Mouse (Mus musculus): ENCODE measurements around the gene Rfx7. TPM values are rescaled to one million over a fixed set of nuclear protein-coding genes. Genes with fewer than 3 reads are reported as not detected.
A peak's percentile ranks its signal among the peaks of the same experiment; 100 is the strongest.

Rfx7 gene
- polyA plus RNA-seq, 1 experiment from 2014 or later = 21.3 TPM

DNA sequence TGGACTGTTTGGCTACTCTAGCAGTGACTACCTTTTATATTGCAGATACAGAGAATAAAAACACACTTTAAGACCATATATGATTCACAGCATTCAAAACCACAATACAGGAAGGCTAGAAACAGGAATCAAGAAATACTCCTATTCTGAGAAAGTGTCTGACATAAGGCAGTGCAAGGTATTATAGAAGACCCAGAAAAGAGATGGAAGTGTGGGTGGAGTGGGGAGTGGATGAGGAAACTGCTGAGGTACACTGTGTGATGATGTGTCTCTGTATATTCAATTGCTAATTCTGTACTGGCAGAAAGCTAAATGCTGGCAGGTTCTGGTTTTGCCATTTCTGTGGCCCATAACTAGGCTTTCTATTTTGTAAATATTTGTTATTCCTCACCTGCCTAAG lies 11.2 kb upstream of the Rfx7 start:
- Histone ChIP-seq H3K9ac (no peak overlapping the region), H3K27ac (no peak overlapping the region), H3K9me3 (replicated peaks) (no peaks in the 10 kb centered on the region), H3K4me2 (replicated peaks) (no peak overlapping the region), H3K4me3 (no peak overlapping the region), H3K27me3 (no peaks in the 10 kb centered on the region), H3K36me3 (no peaks in the 10 kb centered on the region), H3K4me1 (no peaks in the 10 kb centered on the region)
- no peak for ATAC-seq (ENCODE audit: low FRiP score)

DNA sequence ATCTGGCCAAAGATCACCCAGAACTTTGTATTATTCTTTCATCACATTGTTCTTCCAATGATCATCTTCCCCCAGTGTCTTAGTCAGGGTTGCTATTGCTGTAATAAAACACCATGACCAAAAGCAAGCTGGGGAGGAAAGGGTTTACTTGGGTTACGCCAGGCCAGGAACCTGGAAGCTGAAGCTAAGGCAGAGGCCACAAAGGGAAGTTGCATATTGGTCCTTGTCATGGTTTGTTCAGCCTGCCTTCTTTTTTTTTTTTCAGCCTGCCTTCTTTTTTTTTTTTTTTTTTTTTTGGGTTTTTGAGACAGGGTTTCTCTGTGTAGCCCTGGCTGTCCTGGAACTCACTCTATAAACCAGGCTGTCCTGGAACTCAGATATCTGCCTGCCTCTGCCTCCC lies 5.9 kb upstream of the Rfx7 start:
- ATAC-seq (ENCODE audit: low FRiP score) = no peak
- Histone ChIP-seq H3K4me2 (replicated peaks) (no peak overlapping the region), H3K27me3 (no peaks in the 10 kb centered on the region), H3K4me1 (peaks cover 5% of the 10 kb centered on the region), H3K9ac (no peak overlapping the region), H3K4me3 (no peak overlapping the region), H3K27ac (no peak overlapping the region), H3K36me3 (no peaks in the 10 kb centered on the region), H3K9me3 (replicated peaks) (no peaks in the 10 kb centered on the region)
- WGBS = 81% methylated on average over 1 of the region's 1 CpGs

DNA sequence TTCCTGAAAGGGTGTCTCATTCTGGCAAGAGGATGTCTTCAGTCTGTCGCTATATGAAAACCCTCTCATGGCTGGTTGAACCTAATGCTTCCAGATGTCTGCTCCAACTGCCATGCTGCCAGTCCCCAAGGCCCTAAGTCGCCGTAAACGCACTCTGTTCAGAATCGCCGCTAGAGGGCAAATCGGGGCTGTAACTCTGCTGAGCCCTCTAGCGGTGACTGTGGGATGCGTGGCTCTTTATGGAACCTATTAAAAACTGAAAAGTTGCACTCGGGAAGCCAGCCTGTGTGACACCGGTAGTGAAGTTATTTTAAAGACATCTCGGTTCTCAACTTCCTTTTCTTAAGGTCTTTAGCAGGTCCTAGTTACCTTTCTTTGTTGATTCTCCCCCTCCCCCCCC lies 1.8 kb upstream of the Rfx7 start:
- H3K9ac ChIP-seq = no peak overlapping the region
- no peaks in the 10 kb centered on the region for H3K9me3 ChIP-seq (replicated peaks)
- no peak for ATAC-seq (ENCODE audit: low FRiP score)
- H3K4me2 ChIP-seq (replicated peaks) = no peak overlapping the region
- WGBS = 1% methylated on average over 12 of the region's 12 CpGs
- H3K27me3 ChIP-seq = no peaks in the 10 kb centered on the region
- H3K4me1 ChIP-seq = peaks cover 10% of the 10 kb centered on the region
- no peaks in the 10 kb centered on the region for H3K36me3 ChIP-seq
- H3K4me3 ChIP-seq = no peak overlapping the region
- no peak overlapping the region for H3K27ac ChIP-seq

DNA sequence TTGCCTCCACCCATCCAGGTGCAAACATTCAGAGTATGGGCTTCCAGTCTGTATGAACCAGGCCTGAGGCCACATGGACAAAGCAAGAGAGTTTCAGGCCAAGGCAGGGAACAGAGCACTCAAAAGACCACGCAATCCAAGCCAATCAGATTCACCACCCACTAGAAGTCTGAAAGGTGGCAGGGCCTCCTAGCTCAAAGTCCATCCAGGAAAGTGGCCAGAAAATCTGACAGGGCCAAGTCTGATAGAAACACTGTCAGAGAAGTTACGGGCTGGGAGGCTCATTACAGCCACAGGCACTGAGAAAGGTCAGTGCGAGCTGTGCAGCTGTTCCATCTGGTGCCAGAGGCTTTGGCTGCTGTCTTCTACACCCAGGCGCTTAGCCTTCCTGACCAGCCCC lies 1.2 kb upstream of the Rfx7 start:
- no peaks in the 10 kb centered on the region for H3K36me3 ChIP-seq
- H3K27me3 ChIP-seq = no peaks in the 10 kb centered on the region
- WGBS = 42% methylated on average over 4 of the region's 4 CpGs
- H3K27ac ChIP-seq = peak overlapping the region; percentile 100
- peak; percentile 6 for ATAC-seq (ENCODE audit: low FRiP score)
- H3K9ac ChIP-seq = peak overlapping the region; percentile 59; the same call in 1 of the 2 replicates
- H3K4me2 ChIP-seq (replicated peaks) = peak overlapping the region; percentile 70
- peak overlapping the region; percentile 86 for H3K4me3 ChIP-seq
- H3K9me3 ChIP-seq (replicated peaks) = no peaks in the 10 kb centered on the region
- peaks cover 10% of the 10 kb centered on the region for H3K4me1 ChIP-seq

DNA sequence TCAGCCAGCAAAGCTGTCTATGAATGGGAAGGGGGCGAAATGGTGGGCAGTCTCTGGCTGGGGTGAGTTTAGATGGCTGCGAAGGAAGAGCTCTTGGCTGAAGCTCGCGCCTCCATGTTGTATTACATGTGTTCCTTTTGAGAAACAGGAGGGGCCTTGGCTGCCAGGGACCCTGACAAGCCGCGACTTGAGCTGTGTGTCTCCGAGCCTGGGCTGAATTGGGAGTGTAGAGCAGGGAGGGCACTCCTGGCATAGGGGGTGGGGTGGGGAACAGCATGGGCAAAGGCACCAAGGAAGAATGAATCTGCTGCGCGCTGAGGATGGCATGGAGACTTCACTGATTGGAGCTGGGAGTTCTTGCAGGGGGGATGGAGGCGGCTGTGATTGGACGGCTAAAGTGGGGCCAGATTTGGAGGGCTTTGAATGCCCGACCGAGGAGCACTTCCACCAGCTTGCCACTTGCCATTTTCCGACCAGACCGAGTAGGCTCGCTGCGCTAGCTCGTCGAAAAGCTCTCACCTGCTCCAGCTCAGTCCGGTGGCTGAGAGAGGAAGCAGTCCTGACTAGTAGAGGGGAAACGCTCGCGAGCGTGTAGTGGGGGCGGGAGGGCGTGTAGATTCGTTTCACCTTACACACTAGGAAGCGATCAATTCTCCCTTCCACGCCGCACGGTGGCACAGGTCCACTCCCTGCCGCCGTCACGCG lies 597 bp upstream of the Rfx7 start:
- Histone ChIP-seq H3K4me3 (peak overlapping the region; percentile 86), H3K4me1 (peaks cover 10% of the 10 kb centered on the region), H3K27ac (peak overlapping the region; percentile 100), H3K9ac (peak overlapping the region; percentile 92), H3K4me2 (replicated peaks) (peak overlapping the region; percentile 70), H3K27me3 (no peaks in the 10 kb centered on the region), H3K36me3 (no peaks in the 10 kb centered on the region), H3K9me3 (replicated peaks) (no peaks in the 10 kb centered on the region)
- under 1% methylated on average over 30 of the region's 35 CpGs for WGBS
- ATAC-seq (ENCODE audit: low FRiP score) = peak; percentile 92

DNA sequence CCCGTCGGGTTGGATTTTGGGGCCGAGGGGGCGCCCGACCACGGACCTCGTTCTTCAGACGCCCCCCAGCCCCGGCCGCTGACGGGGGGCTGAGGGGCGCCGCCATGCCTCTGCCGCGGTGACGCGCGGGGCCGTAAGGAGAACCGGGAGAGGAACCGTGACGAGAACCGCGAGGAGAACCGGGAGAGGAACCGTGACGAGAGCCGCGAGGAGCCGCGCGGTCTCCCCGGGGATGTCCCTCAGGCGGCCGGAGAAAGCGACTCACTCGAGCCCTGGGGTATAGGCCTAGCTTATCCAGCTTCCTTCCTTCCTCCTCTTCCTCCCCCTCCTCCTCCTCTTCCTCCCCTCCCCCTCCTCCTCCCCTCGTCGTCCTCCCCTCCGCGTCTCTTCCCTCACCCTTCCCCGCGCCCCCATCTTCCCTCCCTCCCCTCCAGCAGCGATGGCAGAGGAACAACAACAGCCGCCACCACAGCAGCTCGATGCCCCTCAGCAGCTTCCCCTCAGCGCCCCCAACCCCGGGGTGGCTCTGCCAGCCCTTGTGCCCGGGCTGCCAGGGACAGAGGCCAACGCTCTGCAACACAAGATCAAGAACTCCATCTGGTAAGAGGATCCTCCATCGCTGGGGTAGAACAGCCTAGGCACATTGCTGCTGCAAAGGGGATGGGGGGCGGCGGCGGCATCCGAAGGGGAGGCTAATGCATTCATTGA lies 495 bp downstream of the Rfx7 start:
- WGBS = 2% methylated on average over 48 of the region's 55 CpGs
- H3K27ac ChIP-seq = peak overlapping the region; percentile 100
- no peaks in the 10 kb centered on the region for H3K36me3 ChIP-seq
- H3K9ac ChIP-seq = peak overlapping the region; percentile 92
- H3K4me3 ChIP-seq = peak overlapping the region; percentile 86
- peak overlapping the region; percentile 70 for H3K4me2 ChIP-seq (replicated peaks)
- peaks cover 10% of the 10 kb centered on the region for H3K4me1 ChIP-seq
- ATAC-seq (ENCODE audit: low FRiP score) = peak; percentile 65
- H3K9me3 ChIP-seq (replicated peaks) = no peaks in the 10 kb centered on the region
- H3K27me3 ChIP-seq = no peaks in the 10 kb centered on the region

DNA sequence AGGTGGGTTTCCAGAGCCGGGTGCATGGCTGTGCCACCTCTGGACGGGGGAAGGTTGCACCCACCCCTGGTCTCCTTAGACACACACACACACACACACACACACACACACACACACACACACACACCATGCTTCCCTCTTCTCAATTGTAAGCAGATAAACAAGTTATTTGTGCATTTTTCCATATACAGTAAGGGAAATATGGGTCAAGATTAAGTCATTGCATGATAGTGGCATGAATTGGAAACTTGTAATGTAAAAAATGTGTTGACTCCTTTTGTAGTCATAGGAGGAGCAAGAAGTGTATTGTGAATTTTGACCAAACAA lies 1.0 kb downstream of the Rfx7 start:
- no peaks in the 10 kb centered on the region for H3K27me3 ChIP-seq
- H3K36me3 ChIP-seq = no peaks in the 10 kb centered on the region
- H3K9ac ChIP-seq = peak overlapping the region; percentile 92
- H3K4me3 ChIP-seq = peak overlapping the region; percentile 86
- peak overlapping the region; percentile 70 for H3K4me2 ChIP-seq (replicated peaks)
- WGBS = 0% methylated on average over 2 of the region's 2 CpGs
- no peaks in the 10 kb centered on the region for H3K9me3 ChIP-seq (replicated peaks)
- H3K4me1 ChIP-seq = peaks cover 10% of the 10 kb centered on the region
- peak overlapping the region; percentile 100 for H3K27ac ChIP-seq
- ATAC-seq (ENCODE audit: low FRiP score) = no peak

DNA sequence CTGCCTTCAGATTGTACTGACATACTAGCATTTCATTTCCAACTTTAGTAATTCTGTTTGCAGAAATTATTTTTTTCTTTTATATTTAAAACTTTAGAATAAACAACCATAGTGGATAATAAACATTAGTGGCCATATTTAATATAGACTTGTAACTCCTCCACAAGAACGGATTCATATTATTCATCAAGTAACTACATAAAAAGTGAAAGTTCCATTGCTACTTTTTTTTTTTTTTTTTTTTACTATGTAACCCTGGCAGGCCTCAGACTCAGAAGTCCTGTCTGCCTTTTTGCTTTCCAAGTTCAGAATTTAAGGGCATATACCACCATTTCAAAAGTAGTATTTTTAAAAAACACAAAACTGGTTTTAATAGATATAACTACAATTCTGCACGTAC lies 2.9 kb downstream of the Rfx7 start:
- Histone ChIP-seq H3K27me3 (no peaks in the 10 kb centered on the region), H3K4me1 (peaks cover 10% of the 10 kb centered on the region), H3K9me3 (replicated peaks) (no peaks in the 10 kb centered on the region), H3K27ac (no peak overlapping the region), H3K36me3 (no peaks in the 10 kb centered on the region), H3K9ac (no peak overlapping the region), H3K4me2 (replicated peaks) (peak overlapping the region; percentile 70), H3K4me3 (no peak overlapping the region)
- 90% methylated on average over 2 of the region's 2 CpGs for WGBS
- no peak for ATAC-seq (ENCODE audit: low FRiP score)

DNA sequence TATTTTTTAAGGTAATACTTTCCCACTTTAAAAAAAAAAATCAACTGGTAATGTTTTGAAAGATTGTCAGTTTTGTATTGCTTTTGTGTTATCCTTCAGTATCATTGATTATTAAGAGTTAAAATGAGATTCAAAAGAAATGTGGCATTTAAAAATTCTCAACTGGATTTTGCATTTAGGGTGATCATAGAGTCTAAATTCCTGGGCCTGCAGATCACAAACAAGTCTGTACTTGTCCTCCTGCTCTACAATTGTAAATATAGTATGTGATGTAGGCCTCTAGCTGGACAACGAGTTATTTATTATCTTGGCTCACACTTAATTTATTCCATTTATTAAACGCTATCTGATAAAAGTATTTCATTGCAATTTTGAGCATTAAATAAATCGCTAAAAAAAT lies 3.4 kb downstream of the Rfx7 start:
- H3K9ac ChIP-seq = no peak overlapping the region
- no peak overlapping the region for H3K4me2 ChIP-seq (replicated peaks)
- H3K27me3 ChIP-seq = no peaks in the 10 kb centered on the region
- H3K9me3 ChIP-seq (replicated peaks) = no peaks in the 10 kb centered on the region
- H3K36me3 ChIP-seq = no peaks in the 10 kb centered on the region
- ATAC-seq (ENCODE audit: low FRiP score) = no peak
- no peak overlapping the region for H3K27ac ChIP-seq
- H3K4me1 ChIP-seq = peaks cover 10% of the 10 kb centered on the region
- no peak overlapping the region for H3K4me3 ChIP-seq
- WGBS = 86% methylated on average over 3 of the region's 3 CpGs

DNA sequence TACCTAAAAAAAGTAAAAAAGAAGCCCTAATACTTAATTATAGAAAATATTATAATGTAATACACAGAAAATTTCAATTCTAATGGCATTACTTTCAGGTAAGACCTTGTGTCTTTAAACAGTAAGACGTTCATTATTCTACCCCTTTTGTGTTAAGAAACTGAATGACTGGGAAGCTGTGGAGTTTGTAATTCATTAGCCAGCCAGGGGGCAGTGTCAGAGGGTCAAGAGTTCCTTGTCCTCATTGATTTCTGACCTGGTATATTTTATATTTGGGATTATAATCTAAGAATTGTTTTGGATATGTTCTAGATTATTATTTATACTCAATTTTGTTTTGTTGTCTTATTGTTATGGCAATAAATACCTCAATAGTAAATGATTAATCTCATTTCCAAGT lies 5.0 kb downstream of the Rfx7 start:
- Histone ChIP-seq H3K36me3 (no peaks in the 10 kb centered on the region), H3K4me1 (0 out of 2 replicates have a peak, but pooled peaks cover 3% of the 10 kb centered on the region), H3K4me3 (no peak overlapping the region), H3K9me3 (replicated peaks) (no peaks in the 10 kb centered on the region), H3K9ac (no peak overlapping the region), H3K4me2 (replicated peaks) (no peak overlapping the region), H3K27me3 (no peaks in the 10 kb centered on the region), H3K27ac (no peak overlapping the region)
- no peak for ATAC-seq (ENCODE audit: low FRiP score)
- WGBS = 27% methylated on average over 1 of the region's 1 CpGs

DNA sequence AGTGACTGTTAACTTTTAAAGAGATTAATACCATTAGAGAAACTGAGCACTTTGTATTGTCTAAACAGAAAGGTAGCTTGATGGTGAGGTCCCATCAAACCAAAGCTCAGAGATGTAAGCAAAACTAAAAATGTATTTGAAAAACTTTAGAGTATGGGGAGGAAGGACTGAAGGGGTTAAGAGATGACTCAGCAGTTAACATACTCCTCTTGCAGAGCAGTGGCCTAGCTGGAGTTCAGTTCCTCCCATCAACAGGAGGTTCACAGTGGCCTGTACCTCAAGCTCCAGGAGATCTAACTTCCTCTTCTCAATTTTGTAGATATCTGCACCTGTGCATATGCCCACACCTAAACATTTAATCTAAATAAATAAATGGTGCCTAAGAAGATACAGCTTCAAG lies 11.6 kb downstream of the Rfx7 start:
- H3K4me2 ChIP-seq (replicated peaks) = no peak overlapping the region
- H3K4me3 ChIP-seq = no peak overlapping the region
- no peak overlapping the region for H3K27ac ChIP-seq
- no peak overlapping the region for H3K9ac ChIP-seq
- H3K4me1 ChIP-seq = no peaks in the 10 kb centered on the region
- no peak for ATAC-seq (ENCODE audit: low FRiP score)
- no peaks in the 10 kb centered on the region for H3K27me3 ChIP-seq
- H3K9me3 ChIP-seq (replicated peaks) = no peaks in the 10 kb centered on the region
- H3K36me3 ChIP-seq = no peaks in the 10 kb centered on the region

DNA sequence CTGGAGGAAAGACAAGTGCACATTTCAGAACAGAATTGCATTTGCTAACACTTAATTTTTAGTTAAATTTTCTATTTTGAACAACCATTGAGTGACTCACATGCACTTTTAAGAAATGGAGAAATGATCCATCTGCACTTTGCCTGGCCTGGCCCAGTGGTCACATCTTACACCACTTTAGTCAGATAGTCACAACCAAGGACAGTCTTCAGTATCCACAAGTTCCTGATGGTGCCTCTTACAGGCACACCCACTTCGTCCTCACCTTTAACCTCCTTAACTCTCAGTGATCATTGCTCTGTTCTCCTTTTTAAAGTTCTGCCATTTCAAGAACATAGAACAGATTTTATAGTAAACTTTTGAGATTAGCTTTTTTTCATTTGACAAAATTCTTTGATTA lies 26.7 kb downstream of the Rfx7 start:
- H3K9ac ChIP-seq = no peak overlapping the region
- no peaks in the 10 kb centered on the region for H3K36me3 ChIP-seq
- H3K4me3 ChIP-seq = no peak overlapping the region
- ATAC-seq (ENCODE audit: low FRiP score) = no peak
- no peaks in the 10 kb centered on the region for H3K27me3 ChIP-seq
- 91% methylated on average over 1 of the region's 1 CpGs for WGBS
- no peak overlapping the region for H3K4me2 ChIP-seq (replicated peaks)
- no peaks in the 10 kb centered on the region for H3K4me1 ChIP-seq
- H3K9me3 ChIP-seq (replicated peaks) = no peaks in the 10 kb centered on the region
- H3K27ac ChIP-seq = no peak overlapping the region

DNA sequence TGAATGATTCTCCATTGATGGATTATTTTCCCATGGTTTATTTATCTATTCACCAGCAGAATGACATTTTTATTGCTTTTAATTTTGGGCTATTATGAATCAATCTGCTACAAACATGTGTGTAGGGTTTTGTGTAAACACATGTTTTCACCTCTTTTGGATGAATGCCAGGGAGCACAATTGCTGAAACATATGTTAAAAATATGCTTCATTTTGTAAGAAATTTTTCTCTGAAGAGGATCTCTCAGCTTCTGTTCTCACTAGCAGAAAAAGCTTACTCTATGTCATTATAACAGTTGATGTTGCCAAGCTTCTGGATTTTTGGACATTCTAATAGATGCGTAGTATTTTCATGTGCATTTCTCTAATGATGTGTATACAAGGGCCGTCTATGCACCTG lies 28.3 kb downstream of the Rfx7 start:
- Histone ChIP-seq H3K4me1 (no peaks in the 10 kb centered on the region), H3K9me3 (replicated peaks) (no peaks in the 10 kb centered on the region), H3K4me3 (no peak overlapping the region), H3K9ac (no peak overlapping the region), H3K4me2 (replicated peaks) (no peak overlapping the region), H3K36me3 (no peaks in the 10 kb centered on the region), H3K27ac (no peak overlapping the region), H3K27me3 (no peaks in the 10 kb centered on the region)
- 91% methylated on average over 2 of the region's 2 CpGs for WGBS
- ATAC-seq (ENCODE audit: low FRiP score) = no peak
